Mouse (Mus musculus) bone marrow, adult 2 months (tissue): ENCODE measurements around the gene Arhgap19.

Experiments
- CTCF ChIP-seq: fragments of 200-500 bp; IDR thresholded peaks from 2 replicates; pipeline ENCODE4 v1.5.1; 2011; ENCODE audit warnings: low read length, control low read depth; ENCODE audit not compliant: control insufficient read depth, insufficient read depth
- POLR2A ChIP-seq: fragments of 200-500 bp; IDR thresholded peaks from 2 replicates; pipeline ENCODE4 v1.6.1; 2011; ENCODE audit warnings: low read depth, mild to moderate bottlenecking, control low read depth, low read length, borderline replicate concordance; ENCODE audit not compliant: control insufficient read depth

GRCm38 (mm10) chr19:41754760-41755159, 47.1 kb downstream of the Arhgap19 start:
- TF ChIP-seq CTCF: no peak
- no peak for TF ChIP-seq POLR2A
